Mouse (Mus musculus) midbrain, embryonic 14.5 days (tissue): ENCODE measurements around the gene Ephb1. TPM values are rescaled to one million over a fixed set of nuclear protein-coding genes. Genes with fewer than 3 reads are reported as not detected.
A peak's percentile ranks its signal among the peaks of the same experiment; 100 is the strongest.

Experiments
- ATAC-seq: fragments of 200-750 bp; cut with Nextera tagmentation; 2 replicates; pipeline ENCODE4 v1.8.0; 2017; ENCODE audit warnings: moderate number of reproducible peaks, moderate library complexity; ENCODE audit not compliant: low FRiP score, low TSS enrichment
- DNase-seq: peaks from one replicate; pipeline ENCODE4 v3.0.0-alpha.2; 2015
- H3K27ac ChIP-seq: fragments of 300-500 bp; sonication (generic); replicated peaks from 2 replicates; pipeline ENCODE4 v1.5.1; 2014; ENCODE audit warnings: mild to moderate bottlenecking, low read depth, low read length, moderate library complexity
- H3K27me3 ChIP-seq: fragments of 300-500 bp; sonication (generic); 2 replicates; pipeline ENCODE4 v1.6.1; 2014; ENCODE audit warnings: low read length, control low read depth, mixed read lengths; ENCODE audit not compliant: control insufficient read depth, insufficient read depth
- H3K36me3 ChIP-seq: fragments of 300-500 bp; sonication (generic); 2 replicates; pipeline ENCODE4 v1.6.1; 2014; ENCODE audit warnings: low read length, control low read depth; ENCODE audit not compliant: control insufficient read depth, insufficient read depth
- H3K4me1 ChIP-seq: fragments of 300-500 bp; sonication (generic); 2 replicates; pipeline ENCODE4 v1.6.1; 2014; ENCODE audit warnings: mild to moderate bottlenecking, antibody characterized with exemption, low read length, control low read depth; ENCODE audit not compliant: control insufficient read depth, insufficient read depth
- H3K4me2 ChIP-seq: fragments of 300-500 bp; sonication (generic); 2 replicates; pipeline ENCODE4 v1.6.1; 2014; ENCODE audit warnings: mild to moderate bottlenecking, low read length, moderate library complexity
- H3K4me3 ChIP-seq: fragments of 300-500 bp; sonication (generic); replicated peaks from 2 replicates; pipeline ENCODE4 v1.5.1; 2014; ENCODE audit warnings: low read depth, low read length
- H3K9ac ChIP-seq: fragments of 300-500 bp; sonication (generic); replicated peaks from 2 replicates; pipeline ENCODE4 v1.6.1; 2014; ENCODE audit warnings: mild to moderate bottlenecking, low read length, moderate library complexity
- H3K9me3 ChIP-seq: fragments of 300-500 bp; sonication (generic); 2 replicates; pipeline ENCODE4 v1.6.1; 2016; ENCODE audit warnings: low read length, control low read depth, mixed read lengths; ENCODE audit not compliant: control insufficient read depth
- WGBS: fragments of 180-500 bp; shearing (Covaris S2); extraction: QIAGEN DNeasy Blood & Tissue Kit; methylation state at CpG from one replicate; pipeline ENCODE4 v1.1.7; 2014; 5-methylcytosine and 5-hydroxymethylcytosine counted together
- polyA plus RNA-seq: library from polyadenylated mRNA; unstranded; fragments of >200 nt; fragmentation: Nextera tagmentation; extraction: Ambion mirVana; gene quantifications from 2 replicates; pipeline ENCODE4 v1.2.1, GENCODE M21; 2014

Gene Ephb1
- polyA plus RNA-seq, 1 experiment from 2014 or later: 93.9 TPM

DNA sequence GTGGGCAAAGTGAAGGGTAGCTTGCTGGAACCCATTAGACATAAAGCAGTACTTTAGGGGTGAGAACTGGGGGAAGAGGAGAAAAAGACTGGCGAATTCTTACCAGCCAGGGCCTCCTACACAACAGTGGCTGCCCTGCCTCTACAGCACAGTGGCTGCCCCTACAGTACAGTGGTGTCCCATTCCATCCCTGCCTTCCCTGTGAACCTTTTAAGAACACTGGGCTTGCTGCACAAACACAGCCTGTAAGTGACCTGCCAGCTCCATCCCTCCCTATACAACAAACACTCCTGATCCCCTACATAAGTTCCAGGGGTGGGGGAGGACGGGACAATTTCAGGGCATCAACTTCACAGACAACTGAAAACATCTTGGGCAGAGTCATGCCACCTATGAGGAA lies 174.4 kb downstream of the Ephb1 start:
- 69% methylated on average over 2 of the region's 2 CpGs for WGBS
- ATAC-seq (no peak), DNase-seq (no peak)
- Histone ChIP-seq H3K4me3 (no peak overlapping the region), H3K36me3 (no peaks in the 10 kb centered on the region), H3K9ac (no peak overlapping the region), H3K27ac (no peak overlapping the region), H3K4me2 (no peak overlapping the region), H3K4me1 (peaks cover 45% of the 10 kb centered on the region), H3K27me3 (no peaks in the 10 kb centered on the region), H3K9me3 (no peaks in the 10 kb centered on the region)

DNA sequence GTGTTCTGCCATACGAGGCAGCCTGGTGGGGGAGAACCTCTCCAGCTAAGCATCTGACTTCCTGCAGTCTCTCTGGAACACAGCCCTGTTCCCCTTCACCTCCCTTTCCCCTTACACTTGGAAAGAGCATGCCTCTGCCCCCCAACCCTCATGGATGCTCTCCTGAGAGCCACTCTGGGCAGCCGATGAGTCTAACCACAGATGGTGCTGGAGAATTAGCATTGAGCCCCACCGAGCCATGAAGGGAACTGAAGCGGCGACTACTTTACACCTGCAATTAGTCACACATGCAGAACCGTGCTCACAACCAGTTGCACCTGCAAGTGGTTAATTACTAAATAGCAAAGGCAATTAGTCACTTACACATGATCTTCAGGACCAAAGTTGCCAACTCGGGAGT lies 184.8 kb downstream of the Ephb1 start:
- WGBS: 75% methylated on average over 7 of the region's 7 CpGs
- no peak overlapping the region for H3K4me2 ChIP-seq
- H3K36me3 ChIP-seq: no peaks in the 10 kb centered on the region
- no peaks in the 10 kb centered on the region for H3K4me1 ChIP-seq
- H3K9ac ChIP-seq: no peak overlapping the region
- ATAC-seq: no peak
- no peak overlapping the region for H3K27ac ChIP-seq
- no peaks in the 10 kb centered on the region for H3K27me3 ChIP-seq
- no peak overlapping the region for H3K4me3 ChIP-seq
- no peaks in the 10 kb centered on the region for H3K9me3 ChIP-seq
- DNase-seq: no peak

DNA sequence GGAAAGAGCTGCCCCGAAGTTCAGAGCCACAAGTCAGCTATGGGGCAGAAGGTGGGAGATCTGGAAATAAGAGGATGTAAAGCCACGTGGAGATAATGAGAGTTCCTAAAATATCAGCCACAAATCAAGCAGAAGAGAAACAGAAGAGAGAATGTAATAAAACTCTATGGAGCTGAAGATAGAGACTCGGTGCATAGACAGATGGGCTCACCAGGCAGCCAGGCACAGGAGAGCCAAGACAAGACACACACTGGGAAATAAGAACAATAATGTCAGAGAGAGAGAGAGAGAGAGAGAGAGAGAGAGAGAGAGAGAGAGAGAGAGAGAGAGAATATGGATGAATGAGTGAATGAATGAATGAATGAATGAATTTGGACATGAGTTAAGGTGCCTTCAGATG lies 198.6 kb downstream of the Ephb1 start:
- Histone ChIP-seq H3K4me3 (no peak overlapping the region), H3K4me2 (no peak overlapping the region), H3K9me3 (no peaks in the 10 kb centered on the region), H3K27me3 (no peaks in the 10 kb centered on the region), H3K36me3 (no peaks in the 10 kb centered on the region), H3K4me1 (no peaks in the 10 kb centered on the region), H3K27ac (no peak overlapping the region), H3K9ac (no peak overlapping the region)
- ATAC-seq (no peak), DNase-seq (no peak)
- WGBS: 91% methylated on average over 3 of the region's 3 CpGs

DNA sequence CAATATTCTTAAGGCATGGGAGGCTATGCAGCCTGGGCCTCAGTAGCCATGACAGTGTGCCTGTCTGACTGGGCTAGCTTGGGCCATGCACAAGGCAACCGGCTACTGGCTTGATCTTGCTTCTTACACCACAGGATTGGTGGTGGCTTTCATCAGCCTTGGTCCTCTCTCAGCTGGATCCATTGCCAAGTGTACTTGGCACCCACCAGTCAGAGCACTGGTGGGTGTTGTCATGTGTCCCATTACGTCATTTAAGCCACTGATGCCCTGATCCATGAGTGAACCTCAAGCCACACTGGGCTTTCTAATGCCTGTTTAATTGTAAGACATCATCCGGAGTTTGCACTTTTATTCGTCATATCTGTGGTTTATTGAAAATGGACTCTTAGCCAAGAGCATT lies 215.3 kb downstream of the Ephb1 start:
- no peak overlapping the region for H3K4me2 ChIP-seq
- DNase-seq (no peak), ATAC-seq (no peak)
- H3K4me1 ChIP-seq: peaks cover 11% of the 10 kb centered on the region; the same call in 1 of the 2 replicates
- H3K27me3 ChIP-seq: no peaks in the 10 kb centered on the region
- peaks cover 4% of the 10 kb centered on the region; the same call in 1 of the 2 replicates for H3K36me3 ChIP-seq
- no peak overlapping the region for H3K4me3 ChIP-seq
- 95% methylated on average over 4 of the region's 4 CpGs for WGBS
- no peaks in the 10 kb centered on the region for H3K9me3 ChIP-seq
- H3K9ac ChIP-seq: no peak overlapping the region
- H3K27ac ChIP-seq: peak overlapping the region; percentile 47

DNA sequence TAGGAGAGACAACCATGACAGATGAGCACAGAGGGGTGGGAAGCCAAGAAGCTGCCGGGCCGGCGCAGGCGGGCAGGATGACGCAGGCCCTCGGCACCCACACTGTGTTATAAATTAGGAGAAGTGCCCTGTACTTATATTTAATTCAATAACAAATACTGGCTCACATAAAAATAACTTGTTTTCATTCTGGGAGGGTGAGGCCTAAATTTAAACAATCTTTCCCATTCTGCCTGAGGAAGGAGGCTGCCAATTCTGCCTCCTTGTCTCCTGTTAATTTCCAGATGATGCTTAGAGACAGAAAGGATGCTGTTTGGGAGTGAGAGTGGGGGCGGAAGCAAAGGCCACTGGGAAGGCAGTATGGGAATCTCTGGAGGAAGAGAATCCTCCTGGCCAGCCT lies 215.8 kb downstream of the Ephb1 start:
- WGBS: 45% methylated on average over 7 of the region's 7 CpGs
- DNase-seq: peak; percentile 37
- Histone ChIP-seq H3K9me3 (no peaks in the 10 kb centered on the region), H3K36me3 (peaks cover 3% of the 10 kb centered on the region; the same call in 1 of the 2 replicates), H3K4me1 (peaks cover 11% of the 10 kb centered on the region; the same call in 1 of the 2 replicates), H3K9ac (no peak overlapping the region), H3K4me2 (no peak overlapping the region), H3K27me3 (no peaks in the 10 kb centered on the region), H3K4me3 (no peak overlapping the region), H3K27ac (peak overlapping the region; percentile 47)
- no peak for ATAC-seq

DNA sequence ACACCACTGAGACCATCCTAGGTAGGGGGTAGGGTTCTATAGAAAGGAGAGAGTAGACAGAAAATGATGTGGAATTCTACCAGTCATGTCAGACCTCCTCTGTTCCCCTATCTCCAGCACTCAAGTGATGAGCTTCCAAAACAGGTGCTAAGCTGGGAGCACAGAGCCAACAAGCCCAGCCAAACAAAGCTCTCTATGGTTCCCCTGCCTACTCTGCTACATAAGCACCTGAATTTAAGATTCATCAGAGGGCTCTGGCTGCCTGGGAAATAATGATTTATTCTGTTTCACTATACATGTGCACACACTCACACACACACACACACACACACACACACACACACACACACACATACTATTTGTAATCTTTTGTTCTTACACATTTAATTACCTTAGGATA lies 216.3 kb downstream of the Ephb1 start:
- Histone ChIP-seq H3K4me1 (peaks cover 11% of the 10 kb centered on the region; the same call in 1 of the 2 replicates), H3K36me3 (no peaks in the 10 kb centered on the region), H3K27ac (peak overlapping the region; percentile 56; the same call in 1 of the 2 replicates), H3K4me2 (no peak overlapping the region), H3K9me3 (no peaks in the 10 kb centered on the region), H3K27me3 (no peaks in the 10 kb centered on the region), H3K4me3 (no peak overlapping the region), H3K9ac (no peak overlapping the region)
- ATAC-seq: no peak
- DNase-seq: no peak

DNA sequence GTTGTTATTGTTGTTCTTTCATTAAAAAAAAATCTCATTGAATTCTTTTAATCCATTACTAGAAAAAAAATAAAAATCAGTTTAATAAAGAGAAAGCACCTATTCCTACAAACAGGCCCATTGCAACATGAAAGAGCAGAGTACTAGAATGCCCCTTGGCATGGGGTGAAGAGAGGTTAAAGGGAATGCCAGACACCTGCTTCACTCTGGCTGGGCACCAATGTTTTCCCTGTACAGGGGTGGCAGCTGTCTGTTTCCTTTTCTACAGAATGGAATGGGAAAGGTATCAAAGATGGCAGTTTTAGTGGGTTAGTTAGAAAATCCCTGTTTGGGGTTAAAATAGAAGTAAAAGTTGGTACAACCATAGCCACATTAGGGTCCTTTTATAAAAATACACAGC lies 224.0 kb downstream of the Ephb1 start:
- DNase-seq (no peak), ATAC-seq (no peak)
- H3K4me1 ChIP-seq: peaks cover 22% of the 10 kb centered on the region
- H3K27ac ChIP-seq: no peak overlapping the region
- H3K4me3 ChIP-seq: no peak overlapping the region
- H3K4me2 ChIP-seq: no peak overlapping the region
- no peaks in the 10 kb centered on the region for H3K36me3 ChIP-seq
- H3K27me3 ChIP-seq: no peaks in the 10 kb centered on the region
- H3K9ac ChIP-seq: no peak overlapping the region
- H3K9me3 ChIP-seq: no peaks in the 10 kb centered on the region

DNA sequence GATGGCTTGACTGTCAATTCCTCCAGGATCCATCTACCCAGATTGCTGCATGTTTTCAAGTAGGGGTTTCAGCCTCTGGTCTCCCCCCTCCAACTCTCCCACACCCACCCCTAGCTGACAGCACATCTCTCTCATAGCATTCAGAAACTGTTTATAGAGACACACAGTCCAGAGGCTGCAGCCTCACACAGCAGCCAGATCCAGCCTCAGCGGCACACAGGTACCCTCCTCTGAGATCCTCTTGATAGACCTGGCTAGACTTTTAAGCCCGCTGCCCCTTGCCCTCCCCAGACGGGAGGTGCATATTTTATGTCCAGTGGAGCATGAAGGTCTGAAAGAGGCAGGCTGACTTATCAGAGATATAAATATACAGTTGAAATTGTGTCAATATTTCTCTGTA lies 228.0 kb downstream of the Ephb1 start:
- Histone ChIP-seq H3K4me1 (peaks cover 51% of the 10 kb centered on the region), H3K4me2 (no peak overlapping the region), H3K9me3 (no peaks in the 10 kb centered on the region), H3K27ac (0 out of 2 replicates have a peak overlapping the region, but pooled peaks have one; percentile 45), H3K4me3 (no peak overlapping the region), H3K36me3 (no peaks in the 10 kb centered on the region), H3K27me3 (no peaks in the 10 kb centered on the region; the same call in 1 of the 2 replicates), H3K9ac (0 out of 2 replicates have a peak overlapping the region, but pooled peaks have one; percentile 12)
- DNase-seq (no peak), ATAC-seq (no peak)
- WGBS: 32% methylated on average over 3 of the region's 3 CpGs

DNA sequence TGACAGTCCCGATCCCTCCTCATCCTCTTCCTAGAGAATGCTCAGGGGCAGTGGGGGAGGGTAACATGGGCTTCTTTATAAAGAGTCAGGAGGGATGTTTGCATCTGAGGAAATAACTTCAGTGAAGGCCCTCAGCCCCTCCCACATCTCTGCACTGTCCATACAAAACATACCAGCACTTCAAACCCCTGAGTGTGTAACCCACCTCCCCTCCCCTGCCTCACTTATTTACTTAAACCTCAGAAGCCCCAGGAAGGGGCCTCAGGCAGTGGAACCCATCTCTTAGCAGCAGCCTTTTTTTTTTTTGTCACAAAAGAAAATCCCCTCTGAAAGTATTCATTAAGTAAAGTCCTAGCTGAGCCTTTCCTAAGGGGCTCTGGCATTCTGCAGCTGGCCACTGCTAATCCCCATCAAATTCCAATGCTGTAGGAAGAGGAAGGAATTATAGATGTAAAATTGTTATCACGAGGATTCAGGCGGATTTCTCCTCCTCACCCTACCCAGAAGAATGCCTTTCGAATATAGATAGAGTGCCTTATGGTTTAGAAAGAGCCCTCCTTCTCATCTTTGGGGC lies 231.5 kb downstream of the Ephb1 start:
- Histone ChIP-seq H3K9me3 (no peaks in the 10 kb centered on the region), H3K27ac (0 out of 2 replicates have a peak overlapping the region, but pooled peaks have one; percentile 50), H3K27me3 (no peaks in the 10 kb centered on the region; the same call in 1 of the 2 replicates), H3K4me1 (peaks cover 51% of the 10 kb centered on the region), H3K36me3 (no peaks in the 10 kb centered on the region), H3K4me3 (no peak overlapping the region), H3K9ac (no peak overlapping the region), H3K4me2 (no peak overlapping the region)
- 6% methylated on average over 4 of the region's 4 CpGs for WGBS
- DNase-seq (peak; percentile 67), ATAC-seq (no peak; the same call in 1 of the 2 replicates)
